Mouse (Mus musculus): Measurements from ENCODE around the gene Sdhaf1. TPM values are rescaled to one million over a fixed set of nuclear protein-coding genes. Genes with fewer than 3 reads are reported as not detected.

Gene Sdhaf1
- polyA plus RNA-seq, 1 experiment from 2014 or later, result 20.0 TPM

GRCm38 (mm10) chr7:30322865-30323264 lies 830 bp downstream of the Sdhaf1 start:
- peak overlapping the region; percentile 90 for H3K27ac ChIP-seq

GRCm38 (mm10) chr7:30322285-30322667 lies 1.4 kb downstream of the Sdhaf1 start:
- ATAC-seq (ENCODE audit: low FRiP score, low read depth), result peak; percentile 99
- H3K4me3 ChIP-seq, result peak overlapping the region; percentile 86
- 0% methylated on average over 20 of the region's 20 CpGs for WGBS

More at GRCm38 (mm10) chr7:30322865-30323264, 830 bp downstream of the Sdhaf1 start:
- H3K4me1 ChIP-seq, result peaks cover 15% of the 10 kb centered on the region
- H3K4me3 ChIP-seq, result peak overlapping the region; percentile 86
- peaks cover 4% of the 10 kb centered on the region for H3K27me3 ChIP-seq
- H3K36me3 ChIP-seq, result peaks cover 17% of the 10 kb centered on the region
- no peak for ATAC-seq (ENCODE audit: low FRiP score, low read depth)
- H3K4me2 ChIP-seq (replicated peaks), result peak overlapping the region; percentile 88
- no peaks in the 10 kb centered on the region for H3K9me3 ChIP-seq
- 39% methylated on average over 6 of the region's 6 CpGs for WGBS
- peak overlapping the region; percentile 88 for H3K9ac ChIP-seq

DNA sequence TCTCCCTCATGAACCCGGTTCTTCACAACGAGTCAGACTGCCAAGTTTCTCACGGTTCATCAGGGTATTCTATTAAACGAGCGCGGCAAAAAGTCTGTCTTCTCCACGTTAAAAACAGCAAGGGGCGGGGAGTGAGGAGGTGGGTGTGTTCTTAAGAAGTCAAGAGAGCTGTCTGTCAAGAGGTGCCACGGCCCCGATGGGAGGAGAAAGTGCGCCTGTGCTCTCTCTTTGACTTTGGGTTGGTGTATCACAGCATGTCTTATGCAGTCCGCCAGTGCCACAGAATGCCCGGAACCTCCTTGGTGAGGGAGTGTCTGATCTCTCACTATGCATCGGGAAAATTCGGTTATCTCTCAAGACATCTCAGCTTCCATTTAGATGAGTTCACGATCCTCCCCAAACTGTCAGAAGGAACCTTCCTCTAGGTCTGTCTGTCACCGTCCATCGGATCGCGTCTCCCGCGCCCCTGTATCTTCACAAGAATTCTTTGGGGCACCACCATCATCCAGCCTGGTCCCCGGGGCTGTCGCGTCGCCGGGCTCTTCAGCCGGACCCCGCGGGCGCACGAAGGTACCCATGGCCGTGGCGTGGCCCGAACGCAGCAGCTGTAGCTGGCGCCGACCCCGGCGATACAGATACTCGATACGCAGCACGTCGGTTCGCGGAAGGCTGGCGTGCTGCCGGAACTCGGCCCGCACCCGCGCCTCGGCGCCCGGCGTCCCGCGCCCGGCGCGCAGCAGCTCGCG lies 2.0 kb downstream of the Sdhaf1 start, which contains the start of gene E130208F15Rik:
E130208F15Rik (plus strand) TSS at position 202 of the 746 bp plus-strand sequence.
- peak within 1 kb of the TSS; percentile 88 for H3K4me2 ChIP-seq (replicated peaks)
- H3K27ac ChIP-seq, result peak within 1 kb of the TSS; percentile 90
- H3K4me1 ChIP-seq, result peaks cover 15% of the 10 kb centered on the region
- peaks cover 28% of the 10 kb centered on the region for H3K36me3 ChIP-seq
- peak; percentile 58 for ATAC-seq (ENCODE audit: low FRiP score, low read depth)
- WGBS, result under 1% methylated on average over 63 of the region's 63 CpGs
- no peaks in the 10 kb centered on the region for H3K9me3 ChIP-seq
- peak within 1 kb of the TSS; percentile 86 for H3K4me3 ChIP-seq
- peak within 1 kb of the TSS; percentile 88 for H3K9ac ChIP-seq
- H3K27me3 ChIP-seq, result no peaks in the 10 kb centered on the region

More at GRCm38 (mm10) chr7:30322285-30322667, 1.4 kb downstream of the Sdhaf1 start:
- peak overlapping the region; percentile 88 for H3K4me2 ChIP-seq (replicated peaks)
- peaks cover 23% of the 10 kb centered on the region for H3K36me3 ChIP-seq
- H3K9ac ChIP-seq, result peak overlapping the region; percentile 88
- peak overlapping the region; percentile 90 for H3K27ac ChIP-seq
- no peaks in the 10 kb centered on the region for H3K9me3 ChIP-seq
- peaks cover 15% of the 10 kb centered on the region for H3K4me1 ChIP-seq
- H3K27me3 ChIP-seq, result peaks cover 3% of the 10 kb centered on the region

GRCm38 (mm10) chr7:30320946-30321345 lies 2.7 kb downstream of the Sdhaf1 start:
- Histone ChIP-seq H3K4me3 (peak overlapping the region; percentile 86), H3K4me2 (replicated peaks) (peak overlapping the region; percentile 88), H3K27me3 (no peaks in the 10 kb centered on the region), H3K27ac (no peak overlapping the region), H3K9me3 (no peaks in the 10 kb centered on the region), H3K9ac (peak overlapping the region; percentile 88), H3K36me3 (peaks cover 32% of the 10 kb centered on the region), H3K4me1 (peaks cover 17% of the 10 kb centered on the region)
- ATAC-seq (ENCODE audit: low FRiP score, low read depth), result no peak
- 80% methylated on average over 2 of the region's 2 CpGs for WGBS

DNA sequence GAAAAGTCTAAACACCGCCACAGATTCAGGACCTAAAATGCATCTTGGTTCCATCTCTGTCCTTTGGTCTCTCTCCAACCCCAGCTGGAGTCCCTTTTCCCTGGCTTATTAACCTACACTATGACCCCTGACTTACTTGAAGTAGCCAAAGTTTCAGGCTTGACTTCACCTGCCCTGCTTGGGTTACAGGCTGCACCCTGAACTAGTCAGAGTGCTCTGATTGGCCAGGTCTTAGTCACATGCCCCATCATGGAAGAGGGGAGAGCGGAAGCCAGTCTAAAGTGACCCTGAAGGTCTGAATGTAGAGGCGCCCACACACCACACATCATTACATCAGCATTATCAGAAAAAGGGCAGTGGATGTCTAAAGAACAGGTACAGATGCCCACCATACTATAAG lies 5.6 kb downstream of the Sdhaf1 start:
- H3K36me3 ChIP-seq, result peaks cover 32% of the 10 kb centered on the region
- no peak overlapping the region for H3K4me2 ChIP-seq (replicated peaks)
- no peaks in the 10 kb centered on the region for H3K27me3 ChIP-seq
- no peak overlapping the region for H3K4me3 ChIP-seq
- no peak for ATAC-seq (ENCODE audit: low FRiP score, low read depth)
- H3K9me3 ChIP-seq, result no peaks in the 10 kb centered on the region
- H3K4me1 ChIP-seq, result peaks cover 35% of the 10 kb centered on the region
- H3K9ac ChIP-seq, result no peak overlapping the region
- WGBS, result 86% methylated on average over 3 of the region's 3 CpGs
- H3K27ac ChIP-seq, result no peak overlapping the region

- peaks cover 54% of the 10 kb centered on the region for H3K36me3 ChIP-seq
- peak overlapping the region; percentile 78 for H3K9ac ChIP-seq
- 75% methylated on average over 13 of the region's 13 CpGs for WGBS
- H3K4me2 ChIP-seq (replicated peaks), result peak overlapping the region; percentile 75
- peak overlapping the region; percentile 62 for H3K4me3 ChIP-seq
- peaks cover 23% of the 10 kb centered on the region for H3K4me1 ChIP-seq
- ATAC-seq (ENCODE audit: low FRiP score, low read depth), result no peak
- no peaks in the 10 kb centered on the region for H3K9me3 ChIP-seq
- H3K27ac ChIP-seq, result no peak overlapping the region
- no peaks in the 10 kb centered on the region for H3K27me3 ChIP-seq
Measured at GRCm38 (mm10) chr7:30315559-30316529, 7.9 kb downstream of the Sdhaf1 start.

- Histone ChIP-seq H3K4me2 (replicated peaks) (peak within 1 kb of the TSS; percentile 75), H3K9ac (peak within 1 kb of the TSS; percentile 78), H3K4me1 (peaks cover 25% of the 10 kb centered on the region), H3K36me3 (peaks cover 59% of the 10 kb centered on the region), H3K27me3 (no peaks in the 10 kb centered on the region), H3K4me3 (peak within 1 kb of the TSS; percentile 62), H3K9me3 (no peaks in the 10 kb centered on the region), H3K27ac (peak within 1 kb of the TSS; percentile 84)
- ATAC-seq (ENCODE audit: low FRiP score, low read depth), result peak; percentile 76; the same call in 1 of the 2 replicates
- 0% methylated on average over 9 of the region's 9 CpGs for WGBS
Measured at GRCm38 (mm10) chr7:30314721-30315155, 9.0 kb downstream of the Sdhaf1 start, which contains the start of gene Syne4. Gene Syne4 (plus strand): TSS chr7:30314807.

GRCm38 (mm10) chr7:30313666-30314320 lies 9.9 kb downstream of the Sdhaf1 start:
- H3K27me3 ChIP-seq, result no peaks in the 10 kb centered on the region
- no peak overlapping the region for H3K27ac ChIP-seq
- no peak for ATAC-seq (ENCODE audit: low FRiP score, low read depth)
- no peak overlapping the region for H3K4me2 ChIP-seq (replicated peaks)
- no peak overlapping the region for H3K4me3 ChIP-seq
- no peaks in the 10 kb centered on the region for H3K9me3 ChIP-seq
- H3K4me1 ChIP-seq, result peaks cover 32% of the 10 kb centered on the region
- no peak overlapping the region for H3K9ac ChIP-seq
- 50% methylated on average over 27 of the region's 27 CpGs for WGBS
- peaks cover 51% of the 10 kb centered on the region for H3K36me3 ChIP-seq

GRCm38 (mm10) chr7:30310136-30310535 lies 13.6 kb downstream of the Sdhaf1 start:
- no peaks in the 10 kb centered on the region for H3K9me3 ChIP-seq
- peaks cover 50% of the 10 kb centered on the region for H3K36me3 ChIP-seq
- H3K4me1 ChIP-seq, result peaks cover 28% of the 10 kb centered on the region
- H3K4me3 ChIP-seq, result peak overlapping the region; percentile 68; the same call in 1 of the 2 replicates
- H3K9ac ChIP-seq, result no peak overlapping the region
- peak overlapping the region; percentile 89 for H3K4me2 ChIP-seq (replicated peaks)
- ATAC-seq (ENCODE audit: low FRiP score, low read depth), result no peak
- no peaks in the 10 kb centered on the region for H3K27me3 ChIP-seq
- H3K27ac ChIP-seq, result no peak overlapping the region
- WGBS, result 86% methylated on average over 12 of the region's 12 CpGs

DNA sequence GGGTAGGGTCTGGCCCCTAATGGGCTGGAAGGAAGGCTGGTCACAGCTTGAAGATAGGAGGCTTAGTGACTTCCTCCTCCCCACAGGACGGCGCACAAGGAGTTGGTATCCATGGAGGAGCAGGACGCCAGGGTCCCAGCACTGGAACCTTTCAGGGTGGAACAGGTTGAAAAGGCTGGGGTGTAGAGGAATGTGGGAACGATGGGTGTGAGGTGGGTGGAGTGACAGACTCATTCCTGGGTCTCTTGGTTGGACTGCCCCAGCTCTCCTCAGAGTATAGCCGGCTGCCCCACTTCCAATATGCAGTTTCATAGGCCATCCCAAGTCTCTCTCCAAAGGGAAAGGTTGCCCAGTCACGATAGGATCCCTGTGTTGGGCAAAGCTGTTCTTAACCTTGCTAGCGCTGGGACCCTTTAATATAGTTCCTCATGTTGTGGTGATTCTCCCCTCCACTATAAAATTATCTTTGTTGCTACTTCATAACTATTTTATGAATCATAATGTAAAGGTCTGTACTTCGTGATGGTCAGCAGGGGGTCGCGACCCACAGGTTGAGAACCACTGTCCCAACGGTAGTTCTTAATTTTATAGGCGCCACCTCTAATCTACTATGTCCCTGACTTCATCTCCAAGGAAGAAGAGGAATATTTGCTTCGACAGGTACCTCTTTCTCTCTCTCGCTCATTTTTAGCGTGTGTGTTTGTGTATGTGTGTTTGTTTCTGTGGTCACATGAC lies 14.1 kb downstream of the Sdhaf1 start:
- Histone ChIP-seq H3K27ac (peak overlapping the region; percentile 23; the same call in 1 of the 2 replicates), H3K27me3 (no peaks in the 10 kb centered on the region), H3K36me3 (peaks cover 53% of the 10 kb centered on the region), H3K4me1 (peaks cover 23% of the 10 kb centered on the region), H3K4me2 (replicated peaks) (peak overlapping the region; percentile 89), H3K9me3 (no peaks in the 10 kb centered on the region), H3K4me3 (peak overlapping the region; percentile 68), H3K9ac (peak overlapping the region; percentile 76)
- WGBS, result 60% methylated on average over 15 of the region's 15 CpGs
- no peak for ATAC-seq (ENCODE audit: low FRiP score, low read depth)
